Mouse (Mus musculus): ENCODE measurements around the gene Lrrc28.

Gene Lrrc28

DNA sequence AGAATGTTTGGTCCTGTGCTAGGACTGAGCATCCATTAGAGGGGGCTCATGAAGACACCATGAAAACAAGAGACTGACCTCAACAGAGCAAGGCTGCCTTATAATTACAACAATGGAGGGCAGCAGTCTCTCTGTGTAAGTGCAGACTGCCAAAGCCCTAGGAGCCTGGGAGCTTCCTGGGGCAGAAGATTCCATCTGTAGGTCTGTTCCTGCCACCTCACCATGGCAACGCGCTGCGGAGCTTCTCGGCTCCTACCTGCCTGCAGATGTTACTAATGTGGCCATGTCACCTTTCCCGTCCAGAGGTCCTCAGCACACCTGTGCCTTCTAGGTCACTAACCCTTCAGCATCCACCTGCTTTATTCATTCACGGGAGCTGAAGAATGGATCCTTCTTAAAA lies 52.4 kb downstream of the Lrrc28 start:
- no peak for DNase-seq

DNA sequence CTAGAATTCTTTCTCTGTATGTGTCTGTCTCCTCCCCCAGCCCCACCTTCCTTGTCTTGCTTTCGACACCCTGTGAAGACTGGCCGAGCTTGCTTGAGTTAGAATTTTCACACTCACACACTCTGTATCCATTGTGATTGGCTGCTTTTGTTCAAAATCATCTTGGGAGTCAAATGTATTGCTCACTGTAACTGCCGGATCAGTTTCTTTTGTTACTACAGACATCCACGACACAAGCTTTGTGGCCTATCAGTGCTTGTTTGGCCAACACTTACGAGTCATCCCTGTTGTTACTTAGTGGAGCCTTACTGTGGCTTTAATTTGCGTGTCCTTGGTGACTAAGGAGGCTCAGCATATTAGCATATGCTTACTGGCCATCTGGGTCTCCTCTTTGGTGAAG lies 56.3 kb downstream of the Lrrc28 start:
- DNase-seq = no peak

DNA sequence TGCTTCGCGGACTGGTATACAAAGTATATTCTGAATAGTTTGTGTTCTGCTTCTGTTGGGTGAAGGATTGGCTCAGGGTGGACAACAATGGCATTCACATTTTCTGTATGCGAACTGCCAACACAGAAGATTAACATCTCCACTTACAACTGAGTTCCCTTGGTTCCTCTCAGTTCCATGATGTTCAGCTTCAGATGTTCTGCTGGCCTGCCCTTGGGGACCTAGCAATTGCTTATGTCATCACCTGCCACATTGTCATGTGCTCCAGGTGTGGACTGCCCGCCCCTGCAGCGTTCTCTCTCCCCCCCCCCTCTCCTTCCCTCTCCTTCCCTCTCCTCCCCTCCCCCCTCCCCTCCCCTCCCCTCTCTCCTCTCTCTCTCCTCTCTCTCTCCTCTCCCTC lies 58.6 kb downstream of the Lrrc28 start:
- no peak for DNase-seq

DNA sequence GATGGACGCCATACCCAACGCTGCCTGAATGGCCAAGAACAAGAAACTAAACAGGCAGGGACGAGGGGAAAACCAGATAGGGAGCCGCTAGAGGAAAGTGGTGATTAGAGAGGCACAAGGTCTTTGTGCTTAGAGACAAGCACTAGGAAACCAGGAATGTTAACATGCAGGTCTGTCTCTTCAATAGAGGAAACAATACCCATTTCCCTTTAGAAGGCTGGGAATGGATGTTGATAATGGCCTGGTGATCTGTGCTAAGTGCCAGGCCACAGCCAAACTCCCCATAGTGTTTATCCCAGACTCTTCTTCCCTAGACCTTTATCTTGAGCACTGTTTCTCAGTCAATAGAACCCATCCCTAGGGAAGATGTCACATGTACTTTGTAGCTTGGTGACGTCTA lies 61.2 kb downstream of the Lrrc28 start:
- DNase-seq = no peak

DNA sequence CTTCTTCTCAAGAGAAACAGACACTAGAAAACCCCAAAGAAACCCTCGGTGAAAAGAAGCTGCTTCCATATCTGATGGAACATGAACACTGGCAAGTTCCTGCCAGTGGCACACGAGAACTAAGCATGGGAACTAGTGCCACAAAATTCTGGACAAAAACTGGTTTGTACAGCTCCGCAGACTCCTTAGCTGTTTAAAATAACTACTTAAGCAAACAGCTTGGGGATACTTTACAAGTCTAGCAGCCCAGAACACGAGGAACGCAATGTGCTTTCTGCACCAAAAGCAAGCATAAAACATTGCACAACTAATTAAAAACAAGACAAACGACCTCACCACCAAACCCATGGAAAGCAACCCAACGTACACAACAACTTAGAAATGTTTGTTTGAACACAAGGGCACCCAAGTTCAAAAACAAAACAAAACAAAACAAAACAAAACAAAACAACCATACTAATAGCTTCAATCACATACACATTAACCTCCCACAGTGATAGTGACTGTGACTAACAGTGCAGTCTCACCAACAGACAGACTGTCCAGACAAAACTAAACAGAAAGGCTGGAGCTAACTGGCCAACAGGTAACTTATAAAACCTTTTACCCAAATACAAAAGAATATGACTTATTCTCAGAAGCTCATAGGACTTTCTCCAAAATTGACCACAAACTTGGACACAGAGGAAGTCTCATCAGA lies 66.1 kb downstream of the Lrrc28 start:
- peak; percentile 67 for DNase-seq

DNA sequence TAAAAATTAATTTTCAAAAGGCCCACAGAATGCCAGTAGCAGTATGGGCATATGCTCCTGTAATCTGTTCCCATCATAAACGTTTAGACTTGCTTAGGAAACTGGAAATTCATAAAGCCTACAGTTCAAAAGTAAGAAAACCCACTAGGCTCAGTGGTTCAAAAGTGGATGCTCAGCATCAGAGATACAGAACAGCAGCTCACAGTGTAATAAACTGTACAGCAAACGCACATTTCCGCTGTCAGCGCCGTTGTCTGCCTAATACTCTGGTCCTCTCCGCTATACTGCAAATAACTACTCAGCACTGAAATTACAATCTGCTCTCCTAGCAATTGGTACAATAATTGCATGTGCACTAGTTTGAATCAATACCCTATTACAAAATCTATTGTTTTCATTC lies 67.0 kb downstream of the Lrrc28 start:
- no peak for DNase-seq

DNA sequence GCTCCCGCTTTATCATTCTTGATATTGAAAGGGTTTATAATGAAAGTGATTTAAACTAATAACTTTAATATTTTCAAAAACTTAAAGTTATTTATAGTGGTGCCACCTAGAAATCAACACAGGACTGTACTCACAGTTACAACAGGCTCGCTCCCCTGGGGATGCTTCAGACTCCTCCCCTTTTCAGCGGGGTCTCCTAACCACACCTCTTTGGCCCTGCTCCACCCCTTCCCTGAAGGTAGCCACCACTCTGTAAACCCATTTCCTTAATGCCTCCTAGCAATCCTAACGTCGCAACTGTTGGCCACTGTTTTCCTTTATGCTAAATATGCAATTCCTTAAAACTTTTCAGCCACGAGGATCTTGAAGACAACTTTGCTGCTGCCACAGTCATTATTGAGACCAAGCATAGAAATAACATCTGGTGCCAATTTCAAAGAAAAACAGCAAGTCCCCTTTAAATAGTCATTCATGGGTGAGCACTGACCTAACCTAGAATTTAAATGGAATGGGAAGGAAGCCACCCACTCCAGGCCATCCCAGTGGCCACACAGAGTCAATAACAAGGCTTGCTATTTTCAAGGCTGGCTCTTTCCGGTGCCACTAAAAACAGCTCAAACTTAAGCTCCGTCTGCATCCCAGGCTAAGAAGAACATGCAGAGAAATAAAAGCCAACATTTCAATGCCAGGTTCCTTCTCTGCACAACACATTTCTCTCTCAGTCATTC lies 78.4 kb downstream of the Lrrc28 start:
- DNase-seq = peak; percentile 40

DNA sequence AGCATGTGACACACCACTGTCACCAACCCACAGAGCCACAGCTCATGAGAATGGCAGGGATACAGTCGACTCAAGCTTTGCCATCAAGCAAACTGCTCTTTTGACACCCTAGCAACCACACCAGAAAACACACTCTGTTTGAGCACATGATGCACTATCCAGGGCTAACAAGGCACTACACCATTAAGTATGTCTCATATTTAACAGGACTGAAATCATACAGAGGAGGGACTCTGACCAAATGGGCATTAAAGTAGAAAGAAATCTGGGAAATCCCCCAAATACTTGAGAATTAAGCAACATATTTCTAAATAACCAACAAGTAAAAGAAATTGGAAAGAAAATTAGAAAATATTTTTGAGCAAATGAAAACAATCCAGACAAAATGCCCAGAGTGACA lies 79.9 kb downstream of the Lrrc28 start:
- no peak for DNase-seq

DNA sequence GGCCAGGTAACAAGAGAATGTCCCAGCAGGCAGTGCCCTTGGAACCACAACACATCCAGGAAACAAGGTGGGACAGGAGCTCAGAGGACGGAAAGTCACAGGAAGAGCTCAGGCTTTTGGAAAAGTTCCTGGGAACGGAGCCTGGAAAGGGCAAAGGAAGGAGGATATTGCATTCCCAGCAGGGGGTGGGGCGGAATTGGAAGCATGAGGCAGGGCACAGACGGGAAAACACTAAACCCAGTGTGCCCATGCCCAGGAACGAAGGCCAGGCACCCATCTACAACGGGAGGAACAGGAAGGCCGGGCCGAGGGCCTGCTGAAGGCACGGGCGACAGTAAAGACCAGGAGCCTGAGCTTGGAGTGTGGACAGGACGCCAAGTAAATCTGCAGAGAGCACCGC lies 82.9 kb downstream of the Lrrc28 start:
- DNase-seq = peak; percentile 76

DNA sequence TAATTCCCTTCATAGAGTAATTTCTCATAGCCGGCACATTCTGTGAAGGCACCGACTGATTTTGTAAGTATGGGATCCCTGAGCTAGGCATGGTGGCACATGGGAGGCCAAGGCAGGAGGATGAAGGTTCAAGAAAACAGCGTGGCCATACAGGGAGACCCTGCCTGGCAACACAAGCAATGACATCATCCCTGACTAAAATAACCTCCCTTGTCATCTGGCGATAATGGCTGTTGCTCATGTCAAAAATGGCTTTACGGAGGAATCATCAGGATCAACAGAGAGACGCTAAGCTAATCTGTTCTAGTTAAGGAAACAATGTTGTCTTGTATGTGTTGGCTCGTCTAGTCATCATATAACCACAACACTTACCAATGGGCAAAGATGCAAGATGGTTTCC lies 85.6 kb downstream of the Lrrc28 start:
- no peak for DNase-seq

DNA sequence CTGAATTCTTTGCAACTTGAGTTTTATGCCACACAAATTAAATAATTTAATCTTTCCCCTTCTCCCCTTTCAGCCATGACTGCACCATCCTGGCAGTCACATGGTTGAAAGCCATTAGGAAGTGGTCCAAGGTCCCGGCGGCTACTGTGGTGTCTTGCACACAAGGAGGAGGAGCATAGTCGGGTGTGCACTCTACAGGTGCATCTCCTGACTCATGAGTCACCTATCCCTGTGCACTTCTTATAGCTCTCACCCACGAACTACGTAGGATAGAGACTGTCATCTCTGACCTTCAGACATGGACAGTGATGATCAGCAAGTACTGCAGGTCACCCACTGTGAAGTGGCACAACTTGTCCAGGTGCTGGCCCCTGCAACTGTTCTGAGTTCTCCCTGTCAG lies 86.8 kb downstream of the Lrrc28 start:
- no peak for DNase-seq

DNA sequence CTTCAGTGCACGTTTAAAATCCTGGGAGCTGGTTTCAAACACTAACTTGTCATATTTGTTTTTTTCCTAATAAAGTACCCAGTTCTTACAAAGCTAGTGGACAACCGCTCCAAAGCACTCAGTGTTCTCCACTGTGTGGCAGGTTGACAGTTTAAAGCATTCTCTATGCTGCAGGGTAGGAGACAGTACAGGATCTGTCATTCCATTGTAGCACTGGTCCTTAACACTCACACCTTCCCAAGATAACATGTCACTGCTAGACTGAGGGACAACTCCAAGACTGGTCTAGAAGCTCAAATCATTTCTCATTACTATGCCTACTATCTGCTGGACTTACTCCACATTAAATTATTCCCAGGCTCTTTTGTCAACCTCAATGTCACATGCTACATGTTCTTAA lies 90.2 kb downstream of the Lrrc28 start:
- DNase-seq = no peak

DNA sequence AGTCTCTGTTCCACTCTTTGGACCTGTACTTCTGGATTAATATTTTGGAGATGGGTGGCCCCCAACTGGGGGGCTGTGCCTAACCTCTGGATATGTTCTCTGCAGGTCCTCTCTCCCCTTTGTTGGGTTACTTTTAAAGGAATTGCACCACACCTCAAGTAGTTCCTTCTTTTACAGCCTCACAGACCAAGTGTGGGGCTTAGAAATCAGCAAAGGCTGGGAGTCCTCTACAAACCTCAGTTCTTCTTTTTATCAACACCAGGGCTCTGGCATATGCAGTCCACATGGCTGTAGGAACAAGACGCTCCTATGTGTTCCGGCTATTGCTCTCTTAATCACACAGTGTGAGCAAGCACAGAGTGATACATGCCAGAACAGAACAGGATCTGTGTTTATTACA lies 93.8 kb downstream of the Lrrc28 start:
- DNase-seq = no peak

DNA sequence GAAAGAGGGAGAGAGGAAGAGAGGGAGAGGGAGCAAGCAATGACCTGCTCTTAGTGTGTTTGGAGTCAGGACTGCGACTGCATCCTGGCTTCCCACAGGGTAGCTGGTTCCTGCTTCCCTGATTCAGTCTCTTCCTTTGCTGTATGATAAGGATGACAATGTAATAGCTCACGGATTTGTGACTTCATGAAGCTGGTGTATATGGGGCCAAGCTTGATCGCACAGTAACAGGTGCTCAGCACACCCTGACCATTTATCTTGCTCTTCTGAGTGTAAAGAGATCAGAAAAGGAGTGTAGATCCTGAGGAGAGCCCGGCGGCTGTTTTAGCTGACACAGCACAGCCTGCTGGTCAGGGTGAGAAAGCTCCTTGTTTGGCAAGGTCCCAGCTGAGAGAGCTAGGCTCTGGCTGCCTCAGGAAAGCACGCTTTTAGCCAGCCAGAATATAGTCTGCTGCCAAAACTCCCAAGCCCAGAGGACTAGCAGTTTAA lies 96.0 kb downstream of the Lrrc28 start:
- DNase-seq = peak; percentile 87

DNA sequence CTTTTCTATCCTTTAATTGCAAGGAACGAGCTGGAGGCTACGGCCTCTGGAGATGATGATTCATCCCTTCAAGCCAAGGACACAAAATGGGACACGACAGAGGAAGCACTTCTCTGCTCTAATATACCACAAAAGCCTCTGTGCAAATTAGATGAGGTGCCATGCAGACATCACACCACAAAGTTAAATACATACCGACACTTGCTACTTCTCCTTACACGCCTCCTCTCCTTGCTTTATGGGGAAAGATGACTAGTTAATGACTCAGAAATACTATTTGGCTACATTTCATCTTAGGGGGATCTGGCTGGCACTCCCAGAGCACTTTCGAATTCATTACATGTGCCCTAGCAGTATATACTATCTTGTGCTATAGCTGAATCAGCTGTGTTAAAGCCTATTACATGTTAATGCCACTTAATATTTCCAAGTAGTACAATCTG lies 96.4 kb downstream of the Lrrc28 start:
- no peak for DNase-seq

DNA sequence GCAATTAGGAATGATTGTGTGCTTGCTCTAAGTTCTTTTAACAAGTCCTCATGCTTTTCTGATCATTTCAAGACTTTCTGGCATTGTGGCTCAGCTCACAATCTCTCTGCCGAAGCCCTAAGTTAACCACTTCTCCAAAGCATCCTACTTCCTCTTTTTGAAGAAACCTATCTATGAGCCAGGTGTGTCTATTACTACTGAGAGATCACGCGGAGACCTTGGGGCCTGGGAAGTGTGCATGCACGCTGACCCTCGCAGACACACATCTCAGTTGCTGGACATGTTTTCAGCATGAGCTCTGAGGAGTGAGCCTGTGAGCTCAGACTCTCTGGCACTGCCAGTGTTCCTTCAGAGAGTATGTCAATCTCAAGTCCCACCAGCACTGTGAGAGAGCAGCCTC lies 98.8 kb downstream of the Lrrc28 start:
- DNase-seq = no peak

DNA sequence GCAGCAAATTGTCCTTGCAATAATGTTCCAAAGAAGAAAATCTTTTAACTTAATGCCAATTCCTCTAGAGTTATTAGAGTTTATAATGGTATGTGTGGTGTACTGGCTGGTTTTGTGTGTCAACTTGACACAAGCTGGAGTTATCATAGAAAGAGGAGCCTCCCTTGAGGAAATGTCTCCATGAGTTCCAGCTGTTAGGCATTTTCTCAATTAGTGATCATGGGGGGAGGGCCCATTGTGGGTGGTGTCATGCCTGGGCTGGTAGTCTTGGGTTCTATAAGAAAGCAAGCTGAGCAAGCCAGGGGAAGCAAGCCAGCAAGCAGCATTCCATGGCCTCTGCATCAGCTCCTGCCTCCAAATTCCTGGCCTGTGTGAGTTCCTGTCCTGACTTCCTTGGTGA lies 100.5 kb downstream of the Lrrc28 start:
- DNase-seq = no peak

DNA sequence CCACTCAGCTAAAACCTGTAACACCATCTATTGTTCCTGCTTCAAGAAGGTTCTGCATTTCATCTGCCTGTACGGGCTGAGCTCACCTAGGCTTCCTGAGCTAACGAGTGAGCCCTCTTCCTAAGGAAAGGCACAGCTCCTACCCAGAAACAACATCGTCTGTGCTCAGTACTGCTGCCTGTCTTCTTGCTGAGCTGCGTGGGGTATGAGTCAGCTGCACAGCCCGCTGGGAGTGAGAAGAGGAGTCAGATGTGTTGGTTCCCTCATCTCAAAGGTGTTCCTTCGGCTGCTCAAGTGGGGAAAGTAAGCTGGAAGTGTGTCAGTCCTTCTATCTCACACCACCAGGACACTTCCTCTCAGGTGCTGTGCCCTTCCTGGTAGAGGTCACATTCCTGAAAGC lies 101.4 kb downstream of the Lrrc28 start:
- no peak for DNase-seq

DNA sequence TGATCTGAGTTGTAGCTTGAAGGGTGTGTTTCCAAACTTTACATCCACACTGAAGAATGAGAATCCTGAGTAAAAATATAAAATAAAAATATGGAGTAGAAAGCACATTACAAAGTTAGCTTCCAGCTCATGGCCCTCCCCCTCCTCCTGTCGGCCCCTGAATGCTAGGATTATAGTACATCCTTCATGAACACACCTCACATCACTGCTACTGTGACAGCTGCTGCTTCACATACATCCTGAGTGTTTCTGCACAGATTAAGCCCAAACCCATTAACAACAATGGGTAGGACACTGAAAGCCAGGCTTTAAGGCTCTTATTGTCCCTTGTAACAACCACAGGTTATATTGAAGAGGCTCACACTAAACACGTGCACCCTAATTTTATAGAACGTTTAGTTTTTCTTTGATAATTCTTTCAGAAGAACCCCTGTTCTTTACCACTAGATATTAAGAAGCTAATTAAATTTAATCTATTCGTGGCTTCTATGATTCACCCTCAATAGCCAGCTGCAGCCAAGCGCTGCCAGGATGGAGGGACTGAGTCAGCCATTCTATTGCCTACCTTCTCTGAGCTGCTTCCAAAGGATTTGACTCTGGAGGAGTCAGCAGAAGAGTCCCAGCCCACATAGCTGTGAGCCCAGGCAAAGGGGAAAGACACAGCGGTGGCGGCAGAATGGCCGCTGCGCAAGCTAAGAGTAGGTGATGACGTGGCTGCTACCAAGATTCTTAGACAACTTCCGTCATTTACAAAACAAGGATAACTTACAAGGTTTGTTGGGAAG lies 108.3 kb downstream of the Lrrc28 start:
- no peak for DNase-seq

DNA sequence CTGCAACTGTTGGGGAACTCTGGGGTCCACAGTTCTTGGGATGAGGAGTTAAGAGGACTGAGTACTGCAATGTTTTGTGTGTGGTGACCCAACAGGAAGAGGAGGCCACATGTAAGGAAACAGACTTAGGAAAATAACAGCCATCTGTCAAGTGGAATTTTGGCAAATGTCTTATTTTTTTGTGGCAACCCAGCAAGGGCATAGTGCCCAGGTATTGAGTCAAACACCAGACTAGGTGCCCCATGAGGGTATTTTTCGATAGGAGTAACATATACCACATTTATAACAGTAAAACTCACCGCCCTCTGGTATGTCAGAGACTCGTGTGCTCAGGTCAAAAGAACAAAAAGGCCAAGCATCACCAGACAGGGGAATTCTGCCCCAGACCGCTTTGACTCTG lies 109.1 kb downstream of the Lrrc28 start:
- DNase-seq = no peak

DNA sequence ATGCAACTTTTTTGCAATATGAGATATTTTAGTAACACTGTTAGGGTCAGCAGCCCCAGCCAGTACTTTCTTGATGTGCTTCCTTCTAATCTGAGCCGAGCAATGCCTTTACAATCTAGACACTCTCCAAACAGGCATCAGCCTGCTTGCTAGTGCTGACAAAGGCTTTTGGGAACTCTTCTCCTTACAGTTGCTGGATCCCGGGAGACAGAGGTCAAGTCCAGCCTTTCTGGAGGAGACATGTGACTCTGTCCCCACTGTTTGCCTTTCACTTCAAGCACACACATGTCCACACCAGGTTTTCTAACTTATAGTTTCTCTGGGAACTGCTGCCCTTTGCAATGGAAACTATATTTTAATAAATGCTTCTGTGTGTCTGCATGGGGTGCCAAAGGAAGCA lies 114.1 kb downstream of the Lrrc28 start:
- DNase-seq = peak; percentile 52

DNA sequence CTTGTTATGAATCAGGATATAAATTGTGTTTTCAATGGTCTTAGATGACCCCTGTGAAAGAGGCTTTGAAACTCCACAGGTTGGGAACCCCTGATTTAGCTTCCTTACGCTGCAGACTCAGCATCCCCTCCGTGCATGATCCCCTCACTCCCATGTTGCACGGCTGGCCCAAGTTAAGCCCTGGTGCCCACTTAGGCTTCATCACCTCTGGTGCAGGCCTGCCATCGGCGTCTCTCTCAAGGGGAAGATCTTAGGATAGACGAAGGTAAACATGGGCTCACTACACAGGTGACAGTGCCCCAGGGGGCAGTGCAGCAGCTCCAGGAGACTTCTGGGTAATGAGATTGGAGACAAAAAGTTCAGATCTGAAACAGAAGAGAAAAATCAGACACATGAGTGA lies 115.7 kb downstream of the Lrrc28 start:
- no peak for DNase-seq

DNA sequence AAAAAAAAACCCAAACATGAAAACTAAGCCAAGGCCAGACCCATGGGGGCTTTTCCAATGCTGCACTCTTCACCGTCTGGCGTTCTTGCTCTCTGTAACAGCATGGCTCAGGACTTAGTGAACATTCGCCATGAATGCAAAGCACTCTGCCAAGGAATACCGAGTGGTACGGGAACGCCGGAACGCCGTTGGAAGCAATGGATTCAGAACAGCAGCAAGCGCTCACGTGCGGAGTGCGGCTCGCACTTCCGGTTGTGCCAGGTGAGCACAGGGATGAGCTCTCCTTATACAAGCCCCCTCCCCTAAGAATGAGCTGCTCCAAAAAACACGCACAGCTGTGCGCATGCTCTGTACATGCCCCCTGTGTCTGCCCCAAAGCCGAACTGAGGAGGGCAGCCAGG lies 116.2 kb downstream of the Lrrc28 start:
- DNase-seq = no peak

Measured in kidney, adult 9 months (tissue).